Mouse (Mus musculus) T-helper 2 cell (primary cell): ENCODE measurements around the gene Abl2.

ENCODE experiments used
- in situ Hi-C: fragments of 300-600 bp; cut with MboI, MseI; formaldehyde crosslinking; loops from one replicate; pipeline ENCODE4 v1.15.1; 2025; ENCODE audit warnings: high pct_unique_total_duplicates

The Abl2 gene

GRCm38 (mm10) chr1:156585512-156585911 is 26.9 kb downstream of the Abl2 start:
- in situ Hi-C loops = no loop called here

- in situ Hi-C loops = no loop called here
These were observed 31.3 kb downstream of the Abl2 start for GRCm38 (mm10) chr1:156589811-156590305.

- in situ Hi-C loops = no loop called here
These were observed 31.8 kb downstream of the Abl2 start for GRCm38 (mm10) chr1:156590357-156590756.

- in situ Hi-C loops = no loop called here
These were observed 34.7 kb downstream of the Abl2 start for GRCm38 (mm10) chr1:156593267-156593666.

GRCm38 (mm10) chr1:156597089-156597488 is 38.5 kb downstream of the Abl2 start:
- in situ Hi-C loops = no loop called here

GRCm38 (mm10) chr1:156602545-156602944 is 44.0 kb downstream of the Abl2 start:
- in situ Hi-C loops = no loop called here

- in situ Hi-C loops = no loop called here
These were observed 46.7 kb downstream of the Abl2 start for GRCm38 (mm10) chr1:156605094-156605866.

GRCm38 (mm10) chr1:156605940-156606339 is 47.4 kb downstream of the Abl2 start:
- in situ Hi-C loops = no loop called here

- in situ Hi-C loops = no loop called here
These were observed 49.9 kb downstream of the Abl2 start for GRCm38 (mm10) chr1:156608496-156608895.

GRCm38 (mm10) chr1:156610257-156610656 is 51.7 kb downstream of the Abl2 start:
- in situ Hi-C loops = no loop called here

GRCm38 (mm10) chr1:156613855-156614530 is 55.4 kb downstream of the Abl2 start:
- in situ Hi-C loops = no loop called here

- in situ Hi-C loops = no loop called here
These were observed 56.1 kb downstream of the Abl2 start for GRCm38 (mm10) chr1:156614710-156615109.

- in situ Hi-C loops = no loop called here
These were observed 57.0 kb downstream of the Abl2 start for GRCm38 (mm10) chr1:156615381-156616133.

GRCm38 (mm10) chr1:156616989-156617598 is 58.5 kb downstream of the Abl2 start:
- in situ Hi-C loops = no loop called here

GRCm38 (mm10) chr1:156617811-156618210 is 59.2 kb downstream of the Abl2 start:
- in situ Hi-C loops = no loop called here

- in situ Hi-C loops = no loop called here
These were observed 61.8 kb downstream of the Abl2 start for GRCm38 (mm10) chr1:156620292-156620909.

GRCm38 (mm10) chr1:156620951-156621350 is 62.4 kb downstream of the Abl2 start:
- in situ Hi-C loops = no loop called here

GRCm38 (mm10) chr1:156624231-156624630 is 65.6 kb downstream of the Abl2 start:
- in situ Hi-C loops = no loop called here

GRCm38 (mm10) chr1:156626729-156627128 is 68.1 kb downstream of the Abl2 start:
- in situ Hi-C loops = no loop called here

GRCm38 (mm10) chr1:156629984-156630383 is 71.4 kb downstream of the Abl2 start:
- in situ Hi-C loops = loop anchor here (5.0 kb wide), 1 partner anchor 42 kb away; the partner anchor contains the start of gene Tor3a

GRCm38 (mm10) chr1:156630965-156631364 is 72.4 kb downstream of the Abl2 start:
- in situ Hi-C loops = loop anchor here (5.0 kb wide), 1 partner anchor 41 kb away; the partner anchor contains the start of gene Tor3a
